Mouse (Mus musculus) retina, postnatal 1 day (tissue): ENCODE data around the gene Cd180.
A peak's percentile ranks its signal among the peaks of the same experiment; 100 is the strongest.

ENCODE experiments used
- DNase-seq: peaks from one replicate; pipeline ENCODE4 v3.0.0-alpha.2; 2012

Gene Cd180

DNA sequence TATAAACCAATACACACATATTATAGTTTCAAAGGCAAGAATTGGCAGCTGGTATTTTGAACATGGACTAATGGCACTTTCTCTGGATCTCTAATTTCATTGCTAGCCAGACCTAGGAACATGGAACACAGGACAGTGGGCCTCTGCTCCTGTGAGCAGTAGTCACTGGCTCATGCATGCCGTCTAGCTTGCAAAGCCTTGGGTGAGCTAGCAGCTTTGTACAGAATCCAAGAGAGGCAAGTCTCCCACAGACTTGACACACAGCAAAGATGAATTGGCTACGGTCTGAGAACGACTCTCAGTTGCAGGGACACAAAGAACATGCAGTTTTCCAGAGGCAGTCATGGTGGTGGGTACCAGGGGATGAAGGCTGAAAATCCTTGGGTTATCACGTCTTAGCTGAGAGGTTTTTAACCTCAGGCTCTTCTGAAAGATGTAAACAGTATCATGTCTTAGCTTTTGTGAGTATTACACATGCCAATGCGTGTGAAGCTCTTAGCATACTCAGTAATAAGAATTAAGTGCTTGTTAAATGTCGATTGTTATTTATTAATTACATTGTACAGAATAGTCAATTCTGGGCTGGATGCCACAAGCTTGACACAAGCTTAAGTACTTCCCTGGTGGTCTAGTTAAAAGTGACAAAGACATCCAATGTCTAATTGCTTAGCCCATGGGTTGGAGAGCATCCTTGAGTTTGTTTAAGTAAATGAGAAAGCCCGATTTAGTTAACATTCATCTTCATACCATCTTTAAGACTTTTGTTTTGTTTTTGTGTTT is 90.4 kb downstream of the Cd180 start:
- DNase-seq: peak; percentile 58

DNA sequence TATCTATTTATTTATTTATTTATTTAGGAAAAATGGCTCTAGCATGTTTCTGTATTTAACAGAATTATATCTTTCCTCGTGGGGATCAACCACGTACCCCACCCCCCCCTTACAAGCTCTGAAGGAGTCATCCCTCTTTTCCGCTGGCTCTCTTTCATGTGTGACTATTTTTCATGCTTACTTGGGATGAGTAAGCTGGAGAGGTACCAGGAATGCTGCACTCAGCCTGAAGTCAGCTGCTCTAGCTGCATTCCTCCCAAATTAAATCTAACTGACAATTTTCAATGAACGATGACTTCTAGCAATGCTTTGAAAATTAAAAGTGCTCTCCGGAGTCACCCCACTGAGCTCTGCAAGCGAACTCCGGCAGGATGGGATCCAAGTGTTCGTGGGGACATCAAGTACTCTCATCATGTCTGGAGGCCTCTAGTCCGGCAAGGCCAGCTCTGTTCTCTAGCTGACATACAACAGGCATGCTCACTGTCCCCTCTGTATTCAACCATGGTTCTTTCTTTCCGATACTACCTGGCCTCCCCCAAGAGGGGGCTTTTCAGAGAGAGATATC is 93.4 kb downstream of the Cd180 start:
- DNase-seq: no peak
